Mouse (Mus musculus): ENCODE results near the gene Epha4. TPM values are rescaled to one million over a fixed set of nuclear protein-coding genes. Genes with fewer than 3 reads are reported as not detected.

Epha4 gene
- total RNA-seq, 2 experiments from 2014 or later, result 0.09 to 1.2 TPM

DNA sequence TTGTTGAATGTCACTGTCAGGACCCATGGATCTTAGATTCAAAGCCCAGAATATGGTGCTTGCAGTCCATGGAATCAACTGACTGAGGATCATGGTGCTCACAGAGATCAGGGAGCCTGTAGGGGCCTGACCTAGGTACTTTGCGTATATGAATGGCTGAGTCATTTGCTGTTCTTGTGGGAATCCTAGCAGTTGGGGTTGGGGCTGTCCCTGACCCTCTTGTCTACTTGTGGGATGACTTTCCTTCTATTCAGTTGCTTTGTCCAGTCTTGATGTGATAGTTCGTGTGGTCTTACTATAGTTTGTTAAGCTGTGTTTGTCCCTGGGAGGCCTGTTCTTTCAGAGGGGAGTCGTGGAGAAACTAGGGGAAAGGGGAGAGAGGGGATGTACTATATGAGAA lies 149.0 kb downstream of the Epha4 start:
- ATAC-seq (replicated peaks; ENCODE audit: low FRiP score, low TSS enrichment, poor library complexity, severe bottlenecking), result no peak

DNA sequence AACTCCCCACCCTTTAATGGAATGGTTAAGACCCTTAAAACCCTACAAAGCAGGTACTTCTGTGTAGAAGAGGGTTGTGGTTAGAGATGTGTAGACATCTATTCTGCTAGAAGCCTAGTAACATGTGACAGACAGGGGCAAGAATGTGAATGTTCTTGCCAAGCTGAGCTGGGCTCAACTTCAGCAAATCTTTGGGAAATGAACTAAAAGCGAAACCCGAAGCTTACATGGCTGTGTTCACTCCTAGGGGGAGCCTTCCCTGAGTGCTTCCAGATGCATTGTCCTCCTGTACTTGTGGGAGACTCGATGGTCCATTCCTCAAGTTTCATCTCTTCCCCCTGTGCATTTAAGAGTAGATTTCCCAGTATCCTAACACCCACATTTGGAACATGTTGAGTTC lies 150.3 kb downstream of the Epha4 start:
- ATAC-seq (replicated peaks; ENCODE audit: low FRiP score, low TSS enrichment, poor library complexity, severe bottlenecking), result no peak

DNA sequence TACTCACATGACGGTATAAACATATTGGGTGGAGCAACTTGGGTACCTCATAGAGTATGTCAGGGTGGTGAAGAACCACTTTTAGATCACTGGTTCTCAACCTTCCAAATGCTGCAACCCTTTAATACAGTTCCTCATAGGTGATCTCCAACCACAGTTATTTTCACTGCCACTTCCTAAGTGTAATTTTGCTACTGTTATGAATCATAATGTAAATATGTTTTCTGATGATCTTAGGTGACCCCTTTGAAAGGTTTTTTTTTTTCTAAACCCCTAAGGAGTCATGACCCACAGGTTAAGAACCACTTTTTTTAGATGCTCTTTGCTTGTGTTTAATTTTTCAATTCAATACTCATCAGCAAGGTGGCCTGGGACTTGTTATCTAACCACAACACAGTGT lies 151.0 kb downstream of the Epha4 start:
- no peak; the same call in 1 of the 2 replicates for ATAC-seq (replicated peaks; ENCODE audit: low FRiP score, low TSS enrichment, poor library complexity, severe bottlenecking)

DNA sequence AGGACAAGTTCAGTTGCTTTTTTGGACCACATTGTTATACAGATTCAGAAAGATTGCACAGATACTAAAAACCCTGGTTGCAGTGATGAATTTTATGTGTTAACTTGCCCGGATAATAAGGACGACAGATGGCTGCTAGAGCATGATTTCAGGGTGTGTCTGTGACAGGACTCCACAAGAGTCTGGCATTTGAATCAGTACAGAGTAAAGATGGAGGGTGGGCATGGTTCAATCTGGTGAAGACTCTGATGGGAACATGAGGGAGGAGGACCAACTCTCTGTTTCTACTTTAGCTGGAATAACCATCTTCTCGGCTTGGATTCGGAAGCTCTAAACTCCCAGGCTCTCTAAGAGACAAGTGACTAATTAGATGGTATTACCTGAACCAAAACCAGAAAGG lies 168.4 kb downstream of the Epha4 start:
- no peak for ATAC-seq (replicated peaks; ENCODE audit: low FRiP score, low TSS enrichment, poor library complexity, severe bottlenecking)

DNA sequence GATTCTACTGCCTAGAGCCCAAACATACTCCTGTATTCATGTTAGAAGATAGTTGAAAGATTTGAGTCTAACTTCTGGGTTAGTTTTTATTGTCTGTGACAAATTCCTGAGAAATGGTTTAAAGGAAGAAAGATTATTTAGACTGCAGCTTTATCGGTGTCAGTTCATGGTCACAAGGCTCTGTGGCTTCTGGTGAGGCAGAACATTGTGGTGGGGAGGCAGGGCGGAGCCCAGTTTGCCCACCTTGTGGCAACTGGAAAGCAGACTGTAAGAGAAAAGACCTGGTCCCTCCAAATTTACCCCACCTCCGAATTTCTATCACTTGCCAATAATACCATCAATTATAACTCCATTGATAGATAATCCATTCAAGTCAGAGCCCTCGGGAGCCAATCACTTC lies 171.1 kb downstream of the Epha4 start:
- peak; percentile 61; the same call in 1 of the 2 replicates for ATAC-seq (replicated peaks; ENCODE audit: low FRiP score, low TSS enrichment, poor library complexity, severe bottlenecking)

DNA sequence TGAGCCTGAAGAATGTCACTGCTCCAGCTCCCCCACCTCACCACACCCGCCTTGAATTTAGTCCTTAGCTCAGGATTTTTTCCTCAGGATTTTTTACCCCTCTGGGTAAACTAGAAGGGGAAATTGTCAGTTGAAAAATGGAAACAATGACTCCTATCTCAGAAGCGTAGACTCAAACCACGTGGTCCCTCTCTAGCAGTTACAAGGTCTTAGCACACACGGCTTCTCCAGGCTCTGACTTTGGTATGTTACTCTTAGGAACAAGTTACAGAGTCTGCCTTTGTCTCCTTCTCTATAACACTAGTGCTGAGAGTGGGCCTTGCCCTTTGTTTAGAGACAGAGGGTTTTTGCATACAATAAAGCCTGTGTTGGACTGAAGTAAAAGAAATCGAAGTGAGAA lies 175.2 kb downstream of the Epha4 start:
- ATAC-seq (replicated peaks; ENCODE audit: low FRiP score, low TSS enrichment, poor library complexity, severe bottlenecking), result no peak

DNA sequence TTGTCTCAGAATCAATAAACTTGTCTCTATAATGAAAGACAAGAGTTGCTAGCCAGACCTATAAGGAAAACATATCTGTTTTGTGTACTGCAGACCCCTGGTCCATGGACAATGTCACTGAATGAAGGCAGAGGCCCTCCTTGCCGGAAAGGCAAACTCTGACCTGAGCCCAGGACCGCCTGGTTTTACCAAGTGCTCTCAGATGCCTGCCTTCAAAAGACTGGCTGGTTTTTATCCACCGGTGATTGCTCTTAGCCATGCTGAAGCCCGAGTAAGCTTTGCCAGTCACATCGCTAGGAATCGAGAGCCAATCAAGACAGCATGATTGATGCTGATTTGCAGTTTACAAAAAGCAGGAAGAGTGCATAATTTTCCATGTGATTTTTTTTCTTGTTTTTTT lies 176.5 kb downstream of the Epha4 start:
- ATAC-seq (replicated peaks; ENCODE audit: low FRiP score, low TSS enrichment, poor library complexity, severe bottlenecking), result no peak

DNA sequence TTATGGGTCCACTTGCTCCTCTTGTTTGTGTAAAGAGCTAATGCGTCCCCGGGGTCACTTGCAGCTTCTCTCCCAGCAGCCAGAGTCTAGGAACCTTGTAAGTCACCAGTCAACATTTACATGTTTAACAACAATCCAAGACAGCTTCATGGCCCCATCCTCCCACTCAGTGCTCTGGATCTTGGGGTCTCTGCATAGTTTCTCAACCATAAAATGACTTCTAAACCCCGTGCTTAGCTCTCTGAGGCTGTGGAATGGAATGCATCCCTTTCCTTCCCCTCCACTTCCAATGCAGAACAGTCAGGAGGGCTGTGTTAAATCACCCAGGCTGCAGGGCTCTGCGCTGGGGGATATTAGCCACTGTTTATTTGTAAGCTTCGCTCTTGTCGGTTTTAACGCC lies 178.0 kb downstream of the Epha4 start:
- ATAC-seq (replicated peaks; ENCODE audit: low FRiP score, low TSS enrichment, poor library complexity, severe bottlenecking), result no peak

DNA sequence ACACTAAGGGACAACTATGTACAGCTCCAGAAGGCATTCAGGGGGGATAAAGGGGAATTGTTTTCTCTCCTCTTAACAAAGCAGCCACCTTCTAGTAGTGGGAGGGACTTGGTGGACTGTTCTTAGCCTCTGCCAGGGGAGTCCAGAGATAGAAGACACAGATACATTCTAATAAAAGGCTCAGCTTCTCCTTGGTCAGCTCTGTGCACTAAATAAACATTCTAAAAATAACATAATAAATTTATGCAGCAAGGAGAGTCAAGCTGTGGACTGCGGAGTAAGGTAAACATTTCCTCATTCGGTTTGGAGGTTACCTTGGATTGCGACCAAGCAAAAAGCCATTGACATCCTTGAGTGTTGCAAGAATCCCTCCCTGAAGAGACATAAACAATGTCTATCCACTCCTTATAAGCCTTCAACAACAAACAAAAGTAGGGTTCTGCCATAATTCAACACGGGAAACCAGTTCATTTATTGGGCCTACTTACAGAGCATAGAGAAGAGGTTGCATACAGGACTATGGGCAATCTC lies 196.2 kb downstream of the Epha4 start:
- no peak for ATAC-seq (replicated peaks; ENCODE audit: low FRiP score, low TSS enrichment, poor library complexity, severe bottlenecking)
